ENCODE assay signal across 8 mouse cellular contexts in genomic region chr11:115164341-115164975, GRCm38 (mm10). TPM values are rescaled to one million over a fixed set of nuclear protein-coding genes. Genes with fewer than 3 reads are reported as not detected.
A peak's percentile ranks its signal among the peaks of the same experiment; 100 is the strongest.
DNase-seq lines count a peak whose midpoint lies in the region; ATAC-seq lines count a peak whose summit lies in the region.

No protein-coding gene starts in this region.

- peak overlapping the region; percentile 51 for H3K4me3 ChIP-seq in forebrain, embryonic 13.5 days
- peak overlapping the region; percentile 63 for H3K4me3 ChIP-seq in neural tube, embryonic 13.5 days

- H3K36me3 ChIP-seq in forebrain, embryonic 13.5 days (ENCODE audit: poor library complexity, severe bottlenecking): no peaks in the 10 kb centered on the region
- H3K36me3 ChIP-seq in neural tube, embryonic 13.5 days: no peaks in the 10 kb centered on the region

- no peak for ATAC-seq in forebrain, embryonic 13.5 days
- ATAC-seq in neural tube, embryonic 13.5 days (ENCODE audit: low read depth): no peak

- peak overlapping the region; percentile 68 for H3K9ac ChIP-seq in forebrain, embryonic 13.5 days
- H3K9ac ChIP-seq in neural tube, embryonic 13.5 days: peak overlapping the region; percentile 72

- H3K9me3 ChIP-seq in forebrain, embryonic 13.5 days (replicated peaks): no peaks in the 10 kb centered on the region
- H3K9me3 ChIP-seq in neural tube, embryonic 13.5 days: no peaks in the 10 kb centered on the region

- WGBS in forebrain, embryonic 13.5 days: 1% methylated on average over 14 of the region's 14 CpGs
- under 1% methylated on average over 13 of the region's 14 CpGs for WGBS in neural tube, embryonic 13.5 days

- DNase-seq in cerebellum, adult 11-12 months: peak; percentile 58
- DNase-seq in cerebellum, adult 11 months: no peak
- DNase-seq in A20 (ENCODE audit: low read depth, low spot score) (peak; percentile 58), MN1 (ENCODE audit: low spot score) (no peak)
- peak; percentile 56 to 88 for DNase-seq in kidney, postnatal 25 days
- no peak for DNase-seq in left cerebral cortex, adult 9 months (ENCODE audit: low spot score in 2 of 2)

- H3K27me3 ChIP-seq in forebrain, embryonic 13.5 days: peaks cover 49% of the 10 kb centered on the region
- peaks cover 53% of the 10 kb centered on the region for H3K27me3 ChIP-seq in neural tube, embryonic 13.5 days

- H3K4me1 ChIP-seq in forebrain, embryonic 13.5 days: peaks cover 30% of the 10 kb centered on the region
- peaks cover 43% of the 10 kb centered on the region for H3K4me1 ChIP-seq in neural tube, embryonic 13.5 days (replicated peaks)

- H3K27ac ChIP-seq in forebrain, embryonic 13.5 days: no peak overlapping the region
- no peak overlapping the region for H3K27ac ChIP-seq in neural tube, embryonic 13.5 days (replicated peaks)

- H3K4me2 ChIP-seq in forebrain, embryonic 13.5 days: peak overlapping the region; percentile 82
- H3K4me2 ChIP-seq in neural tube, embryonic 13.5 days: peak overlapping the region; percentile 77

RNA-seq across cellular contexts. Expression of gene Slc9a3r1, which starts 1.3 kb away (rescaled TPM):
- 28.8 TPM in 2 replicates for polyA plus RNA-seq in forebrain, embryonic 13.5 days (2015; fragmentation: Nextera tagmentation; extraction: Ambion mirVana)
- 50.6 and 58.1 TPM in 2 replicates for polyA plus RNA-seq in neural tube, embryonic 13.5 days (2015; fragmentation: Nextera tagmentation; extraction: Ambion mirVana)

RNA-seq across cellular contexts. Expression of gene Tmem104, which starts 22.8 kb away (rescaled TPM):
- polyA plus RNA-seq in forebrain, embryonic 13.5 days (2015; fragmentation: Nextera tagmentation; extraction: Ambion mirVana): 7.8 and 9.2 TPM in 2 replicates
- polyA plus RNA-seq in neural tube, embryonic 13.5 days (2015; fragmentation: Nextera tagmentation; extraction: Ambion mirVana): 11.6 and 11.8 TPM in 2 replicates

RNA-seq across cellular contexts. Expression of gene Nat9, which starts 23.2 kb away (rescaled TPM):
- polyA plus RNA-seq in forebrain, embryonic 13.5 days (2015; fragmentation: Nextera tagmentation; extraction: Ambion mirVana): 18.2 and 20.3 TPM in 2 replicates
- 16.3 and 24.1 TPM in 2 replicates for polyA plus RNA-seq in neural tube, embryonic 13.5 days (2015; fragmentation: Nextera tagmentation; extraction: Ambion mirVana)

RNA-seq across cellular contexts. Expression of gene Cd300lf, which starts 30.7 kb away (rescaled TPM):
- polyA plus RNA-seq in forebrain, embryonic 13.5 days (2015; fragmentation: Nextera tagmentation; extraction: Ambion mirVana): 0.11 TPM in 1 of 2 replicates, not detected in the other
- polyA plus RNA-seq in neural tube, embryonic 13.5 days (2015; fragmentation: Nextera tagmentation; extraction: Ambion mirVana): 0.14 TPM in 1 of 2 replicates, not detected in the other

Comparison
In these comparisons a context has a peak if more than half of its experiments do, and no peak if none do; other contexts are left out.
1. DNase-seq: peak in cerebellum, adult 11-12 months (single experiment), A20 (single experiment) and kidney, postnatal 25 days (2 of 2); none in cerebellum, adult 11 months (single experiment), left cerebral cortex, adult 9 months (0 of 2) and MN1 (single experiment).